Mouse (Mus musculus) olfactory bulb, adult 2 months (tissue): Measurements from ENCODE around the gene Tbc1d10b.

ENCODE experiments used
- CTCF ChIP-seq: fragments of 200-500 bp; IDR thresholded peaks from 2 replicates; pipeline ENCODE4 v1.5.1; 2012; ENCODE audit warnings: low read depth, mild to moderate bottlenecking, low read length, moderate library complexity; ENCODE audit not compliant: insufficient read depth
- POLR2A ChIP-seq: fragments of 200-500 bp; IDR thresholded peaks from 2 replicates; pipeline ENCODE4 v1.6.1; 2012; ENCODE audit warnings: mild to moderate bottlenecking, low read depth, low read length, moderate library complexity; ENCODE audit not compliant: insufficient read depth

DNA sequence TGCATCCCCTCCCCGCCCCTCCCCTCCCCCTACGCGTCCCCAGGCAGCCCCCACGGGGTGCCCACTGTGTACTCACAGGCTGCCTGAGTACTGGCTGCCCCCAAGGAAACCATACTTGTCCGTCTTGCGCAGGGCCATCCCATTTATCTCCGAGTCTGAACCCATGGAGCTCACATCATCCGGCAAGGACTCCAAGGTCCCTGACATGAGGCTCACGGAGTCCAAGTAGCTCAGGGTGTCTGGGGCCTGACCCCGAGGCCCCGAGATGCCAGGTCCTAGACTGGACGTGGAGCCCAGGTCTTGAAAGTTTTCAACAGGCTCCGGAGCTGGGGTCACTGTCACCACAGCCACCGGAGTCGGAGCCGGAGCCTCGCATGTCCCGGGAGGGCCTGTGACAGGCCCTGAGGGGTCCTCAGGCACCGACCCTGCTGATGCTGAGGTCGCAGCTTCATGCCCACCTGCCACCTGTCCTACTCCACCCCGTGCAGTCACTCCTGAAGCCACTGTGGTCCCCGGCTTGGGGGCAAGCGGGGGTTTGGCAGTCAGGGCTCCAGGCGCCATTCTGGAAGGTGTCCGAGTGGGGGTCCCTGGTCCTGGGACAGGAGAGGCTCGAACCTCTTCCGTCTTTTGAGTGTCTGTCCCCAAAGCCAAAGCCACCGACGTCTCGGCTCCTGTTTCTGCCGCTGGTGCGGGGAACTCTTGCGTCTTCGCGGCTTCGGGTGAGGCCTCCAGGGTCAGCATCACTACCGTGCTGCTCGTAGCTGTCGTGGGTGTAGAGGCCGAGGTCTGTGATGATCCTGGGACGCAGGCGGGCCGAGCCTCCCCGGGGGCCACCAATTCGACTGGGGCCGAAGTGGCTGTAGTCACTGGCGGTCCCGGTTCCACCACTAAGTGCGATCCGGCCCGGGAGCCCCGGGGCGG, 634 bp downstream of the Tbc1d10b start:
- 0 out of 2 replicates have a peak, but pooled peaks have one; percentile 21 for TF ChIP-seq CTCF
- TF ChIP-seq POLR2A = no peak
